Mouse (Mus musculus) frontal cortex, postnatal 10 days (tissue): ENCODE results near the gene Pcmt1.

ENCODE experiments used
- DNase-seq, 2 experiments: peaks; one replicate each; pipeline ENCODE4 v3.0.0; 2022; ENCODE audit warnings: low spot score in 2 of 2, mixed read lengths in 1 of 2

Gene Pcmt1

DNA sequence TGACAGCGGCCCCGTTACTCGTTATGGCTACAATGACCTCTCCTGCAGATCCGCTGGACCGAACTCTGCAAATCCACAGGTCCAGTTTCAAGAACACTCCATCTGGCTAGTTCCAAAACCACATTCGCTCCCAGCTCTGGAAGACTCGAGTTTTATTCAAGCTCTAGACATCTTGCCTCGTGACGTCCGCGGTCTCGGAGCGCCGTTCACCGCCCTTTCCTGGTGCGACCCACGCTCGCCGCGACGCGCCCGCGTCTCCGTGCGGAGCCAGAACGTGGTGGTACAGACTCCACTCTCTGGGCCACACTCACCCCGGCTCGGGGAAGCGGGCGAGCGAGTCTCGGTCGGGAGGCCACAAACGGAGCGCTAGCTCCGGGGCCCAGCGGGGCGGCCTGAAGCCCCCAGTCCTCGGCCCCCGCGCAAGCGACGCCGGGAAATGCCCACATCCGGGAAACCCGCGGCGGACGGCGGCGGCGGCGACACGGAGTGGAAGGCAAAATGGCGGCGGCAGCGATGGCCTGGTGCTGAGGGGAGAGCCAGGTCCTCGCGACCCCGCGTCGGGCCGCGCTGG lies at the start of gene Pcmt1, which contains the start of gene Lats1:
TSS of gene Pcmt1 (minus strand) at position 406 of the 571 bp plus-strand sequence.
TSS of gene Lats1 (plus strand) at position 484 of the 571 bp plus-strand sequence.
- DNase-seq = peak; percentile 64 to 86

DNA sequence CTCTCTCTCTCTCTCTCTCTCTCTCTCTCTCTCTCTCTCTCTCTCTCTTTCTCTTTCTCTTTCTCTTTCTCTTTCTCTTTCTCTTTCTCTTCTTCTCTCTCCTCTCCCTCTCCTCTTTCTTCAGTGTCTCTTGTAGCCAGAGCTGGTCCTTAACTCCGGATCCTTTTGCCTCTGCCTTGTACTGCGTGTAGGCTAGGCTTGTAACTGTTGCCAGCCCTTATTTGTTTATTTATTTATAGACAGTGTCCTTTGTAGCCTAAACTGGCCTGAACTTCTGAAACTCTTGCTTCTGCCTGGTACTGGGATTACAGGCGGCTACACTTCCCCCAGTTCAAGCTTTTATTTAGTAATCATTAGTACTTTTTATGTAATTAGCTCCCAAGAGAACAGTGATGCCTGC lies 46.1 kb upstream of the Pcmt1 start:
- no peak for DNase-seq

DNA sequence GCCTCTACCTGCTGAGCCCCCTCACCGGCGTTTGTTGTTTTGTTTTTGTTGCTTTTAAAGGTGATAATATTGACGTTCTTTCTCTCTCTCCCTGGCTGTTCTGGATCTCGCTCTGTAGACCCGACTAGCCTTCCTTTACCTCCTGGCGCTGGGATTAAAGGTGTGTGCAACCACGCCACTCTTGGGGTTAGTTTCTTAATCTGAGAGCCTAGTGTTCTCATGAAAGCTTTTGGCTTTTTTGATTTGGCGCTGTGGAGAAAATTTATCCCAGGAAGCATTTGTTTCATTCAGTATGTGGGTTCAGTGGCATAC lies 45.5 kb upstream of the Pcmt1 start:
- no peak for DNase-seq

DNA sequence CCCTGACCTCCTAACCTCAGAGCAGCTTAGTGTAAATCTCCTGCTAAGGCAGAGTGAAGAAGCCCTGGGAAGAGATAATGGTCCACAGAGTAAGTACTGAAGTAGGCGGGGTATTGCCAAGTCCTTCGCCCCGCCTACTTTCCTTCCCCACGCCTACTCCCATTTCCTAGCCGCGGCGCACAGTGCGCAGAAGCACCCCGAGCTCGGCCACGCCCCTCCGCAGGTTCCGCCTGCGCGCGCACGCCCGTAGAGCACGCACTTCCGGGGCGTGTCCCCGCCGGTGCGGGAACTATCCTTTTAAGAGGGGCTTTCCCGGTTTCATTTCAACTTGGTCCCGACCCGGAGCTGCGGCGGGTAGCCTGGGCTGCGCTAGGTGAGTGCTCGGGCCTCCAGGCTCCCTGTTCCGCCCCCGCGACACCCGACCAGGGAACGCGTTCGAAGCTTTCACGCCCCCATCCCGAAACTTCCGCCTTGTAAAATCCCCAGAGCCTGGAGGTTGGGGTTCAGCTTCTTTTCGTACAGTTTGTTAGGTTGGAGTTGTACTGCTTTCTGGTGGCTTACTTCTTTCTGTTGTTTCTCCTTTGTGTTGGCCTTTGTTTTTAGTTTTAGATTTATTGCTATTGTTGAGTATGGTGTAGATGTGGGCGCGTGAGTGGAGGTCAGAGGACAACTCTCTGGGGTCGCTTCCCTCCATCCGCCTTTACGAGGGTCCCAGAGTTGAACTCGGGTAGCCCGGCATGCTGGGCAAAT lies 45.0 kb upstream of the Pcmt1 start, which contains the start of gene Katna1:
TSS of gene Katna1 (plus strand) at position 250 of the 750 bp plus-strand sequence.
- DNase-seq = peak; percentile 82 to 90

DNA sequence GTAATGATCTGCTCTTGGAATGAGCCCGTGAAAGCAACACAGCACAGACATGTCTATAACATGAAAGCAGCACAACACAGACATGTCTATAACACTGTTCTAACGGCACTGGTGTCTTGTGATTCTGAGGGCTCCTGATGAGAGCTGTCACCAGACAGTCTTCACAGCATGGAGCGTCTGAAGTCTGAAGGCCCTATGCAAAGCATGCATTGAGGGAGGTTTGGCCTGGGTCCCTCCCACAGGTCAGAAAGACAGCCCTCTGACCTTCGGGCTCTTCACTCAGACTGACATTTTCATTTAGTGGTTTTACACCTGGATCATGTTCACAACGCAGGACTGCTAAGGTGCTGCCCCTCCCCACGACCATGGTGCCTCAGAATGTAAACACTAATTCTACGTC lies 34.1 kb upstream of the Pcmt1 start:
- no peak for DNase-seq

DNA sequence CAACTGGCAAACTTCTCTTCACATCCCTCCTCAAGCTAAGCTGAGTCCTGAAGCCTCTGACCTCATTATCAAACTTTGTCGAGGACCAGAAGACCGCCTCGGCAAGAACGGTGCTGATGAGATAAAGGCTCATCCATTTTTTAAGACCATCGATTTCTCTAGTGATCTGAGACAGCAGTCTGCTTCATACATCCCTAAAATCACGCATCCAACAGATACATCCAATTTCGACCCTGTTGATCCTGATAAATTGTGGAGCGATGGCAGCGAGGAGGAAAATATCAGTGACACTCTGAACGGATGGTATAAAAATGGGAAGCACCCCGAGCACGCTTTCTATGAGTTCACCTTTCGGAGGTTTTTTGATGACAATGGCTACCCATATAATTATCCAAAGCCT lies 31.6 kb upstream of the Pcmt1 start:
- no peak for DNase-seq

DNA sequence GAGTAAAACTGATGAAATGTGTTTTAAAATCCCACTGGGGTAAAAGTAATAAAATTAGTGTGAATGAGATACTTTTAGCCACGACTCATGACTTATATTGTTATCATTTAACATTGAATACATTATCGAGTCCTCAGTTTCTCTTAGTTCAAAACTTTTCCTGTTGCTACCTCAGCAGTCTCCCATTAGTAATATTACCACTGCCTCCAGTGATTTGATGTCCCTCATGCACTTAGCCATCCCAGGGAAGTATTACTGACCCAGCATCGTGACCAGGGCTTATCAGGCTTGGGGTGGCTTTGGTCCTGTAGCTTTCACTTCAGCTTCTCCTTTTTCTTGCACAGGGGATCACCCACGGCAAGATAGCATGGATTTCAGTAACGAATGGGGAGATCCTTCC lies 29.2 kb upstream of the Pcmt1 start:
- no peak for DNase-seq

DNA sequence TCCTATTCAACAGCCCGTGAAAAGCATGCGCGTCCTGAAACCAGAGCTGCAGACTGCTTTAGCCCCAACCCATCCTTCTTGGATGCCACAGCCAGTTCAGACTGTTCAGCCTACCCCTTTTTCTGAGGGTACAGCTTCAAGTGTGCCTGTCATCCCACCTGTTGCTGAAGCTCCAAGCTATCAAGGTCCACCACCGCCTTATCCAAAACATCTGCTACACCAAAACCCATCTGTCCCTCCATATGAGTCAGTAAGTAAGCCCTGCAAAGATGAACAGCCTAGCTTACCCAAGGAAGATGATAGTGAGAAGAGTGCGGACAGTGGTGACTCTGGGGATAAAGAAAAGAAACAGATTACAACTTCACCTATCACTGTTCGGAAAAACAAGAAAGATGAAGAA lies 21.6 kb upstream of the Pcmt1 start:
- DNase-seq = no peak

DNA sequence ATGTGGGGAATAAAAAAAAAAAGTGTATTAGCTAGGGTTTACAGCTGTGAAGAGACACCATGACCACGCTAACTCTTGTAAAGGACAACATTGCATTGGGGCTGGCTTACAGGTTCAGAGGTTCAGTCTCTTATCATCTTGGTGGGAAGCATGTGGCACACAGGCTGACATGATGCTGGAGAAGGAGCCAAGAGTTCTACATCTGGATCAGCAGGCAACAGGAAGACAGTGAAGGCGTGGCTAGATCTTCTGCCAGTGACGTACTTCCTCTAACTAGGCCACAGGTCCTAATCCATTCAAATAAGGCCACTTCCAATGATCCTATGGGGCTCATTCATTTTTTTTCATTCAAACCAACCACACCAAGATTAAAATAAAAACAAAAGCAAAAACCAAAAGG lies 19.2 kb upstream of the Pcmt1 start:
- DNase-seq = no peak

DNA sequence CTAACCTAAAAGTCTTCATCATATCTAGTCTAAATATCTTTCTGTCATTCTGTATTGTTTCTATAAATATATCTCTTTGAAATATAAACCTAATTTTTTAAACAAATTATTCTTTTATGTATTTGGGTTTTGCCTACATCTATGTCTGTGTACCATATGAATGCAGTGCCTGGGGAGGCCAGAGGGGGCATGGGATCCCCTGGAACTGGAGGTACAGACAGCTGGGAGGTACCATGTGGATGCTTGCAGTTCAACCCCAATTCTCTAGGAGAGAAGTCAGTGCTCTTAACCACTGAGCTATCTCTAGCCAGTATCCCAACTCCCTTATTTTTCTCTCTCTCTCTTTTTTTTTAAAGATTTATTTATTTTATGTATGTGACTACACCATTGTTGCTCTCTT lies 14.3 kb upstream of the Pcmt1 start:
- no peak for DNase-seq

DNA sequence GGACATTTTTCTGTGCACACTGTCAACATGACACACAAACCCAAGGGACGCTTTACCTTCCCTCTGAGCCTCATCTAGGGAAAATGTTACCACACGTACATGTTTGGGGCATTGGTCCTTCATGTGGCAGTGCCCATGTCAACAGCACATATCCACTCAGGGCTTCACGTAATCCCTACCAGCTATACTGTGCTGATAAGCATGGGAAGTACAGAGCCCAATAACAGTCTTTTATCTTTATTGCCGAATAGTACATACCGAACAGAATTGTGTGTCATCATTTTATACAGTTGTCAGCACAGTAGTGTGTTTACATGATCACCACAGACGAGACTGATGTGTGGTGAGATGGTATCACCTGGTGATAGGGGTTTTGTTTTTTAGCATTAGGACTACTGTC lies 6.0 kb upstream of the Pcmt1 start:
- no peak for DNase-seq

DNA sequence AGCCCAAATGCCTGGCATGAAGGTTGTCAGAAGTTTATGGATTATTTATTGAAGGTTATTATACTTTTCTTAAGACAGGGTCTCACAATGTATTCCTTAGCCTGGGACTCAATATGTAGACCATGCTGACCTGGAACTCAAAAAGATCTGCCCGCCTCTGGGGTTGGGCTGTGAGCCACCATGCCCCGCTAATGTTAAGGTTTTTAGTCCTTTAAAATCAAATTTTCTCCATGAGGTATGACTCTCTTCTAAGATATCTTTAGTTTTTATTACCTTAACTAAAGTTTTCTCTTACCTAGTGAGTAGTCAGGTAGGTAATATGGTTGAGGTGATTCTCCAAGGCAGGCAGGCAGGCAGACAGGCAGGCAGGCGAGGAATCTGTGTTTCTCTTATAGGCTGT lies 1.3 kb upstream of the Pcmt1 start:
- DNase-seq = no peak

DNA sequence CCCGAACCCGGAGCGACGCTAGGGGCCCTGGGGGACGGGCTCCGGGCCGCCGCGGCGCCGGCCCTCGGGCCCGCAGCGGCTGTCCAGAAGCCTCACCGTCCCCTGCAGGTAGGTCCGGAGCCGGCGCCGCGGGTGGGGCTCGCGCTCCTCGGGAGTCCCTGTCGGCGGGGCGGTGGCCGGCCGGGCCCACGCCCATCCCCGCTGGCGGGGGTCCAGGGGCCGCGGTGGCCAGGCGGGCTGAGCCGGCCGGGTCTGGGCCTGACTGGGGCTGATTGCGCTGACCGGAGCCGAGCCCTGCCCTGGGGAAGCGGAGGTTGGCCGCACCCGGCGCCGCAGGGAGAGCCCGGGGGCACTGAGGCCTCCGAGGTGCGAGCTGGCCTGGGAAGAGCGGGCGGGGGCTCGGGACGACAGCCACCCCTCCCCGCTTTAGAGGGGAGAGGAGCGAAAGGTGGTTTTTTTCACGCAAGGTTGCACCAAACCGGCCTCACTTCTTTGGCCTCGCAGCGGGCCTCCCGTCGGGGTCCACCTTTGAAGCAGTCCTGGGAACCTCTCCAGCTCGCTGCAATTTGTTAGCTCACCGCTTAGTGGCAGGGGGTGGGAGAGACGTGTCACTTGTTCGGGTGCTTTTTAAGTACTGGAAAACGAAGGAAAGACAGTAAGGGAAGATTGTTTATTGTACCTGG lies 548 bp upstream of the Pcmt1 start:
- DNase-seq = peak; percentile 57 to 64

DNA sequence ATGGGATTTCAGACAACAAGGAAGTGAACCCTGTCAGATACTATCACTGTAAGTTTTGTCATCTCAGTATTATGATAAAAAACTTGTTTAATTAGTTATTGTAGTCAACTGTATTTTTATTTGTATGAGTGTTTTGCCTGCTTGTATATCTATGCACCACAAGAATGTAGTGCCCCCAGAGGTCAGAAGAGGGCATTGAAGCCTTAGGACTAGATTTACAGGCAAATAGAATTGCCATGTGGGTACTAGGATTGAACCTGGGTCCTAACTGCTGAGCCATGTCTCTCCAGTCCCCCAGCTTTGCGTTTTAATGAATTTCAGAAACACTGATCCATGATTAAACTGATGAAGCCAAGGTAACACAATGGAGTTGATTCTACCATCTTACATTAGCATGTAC lies 7.3 kb downstream of the Pcmt1 start:
- no peak for DNase-seq

DNA sequence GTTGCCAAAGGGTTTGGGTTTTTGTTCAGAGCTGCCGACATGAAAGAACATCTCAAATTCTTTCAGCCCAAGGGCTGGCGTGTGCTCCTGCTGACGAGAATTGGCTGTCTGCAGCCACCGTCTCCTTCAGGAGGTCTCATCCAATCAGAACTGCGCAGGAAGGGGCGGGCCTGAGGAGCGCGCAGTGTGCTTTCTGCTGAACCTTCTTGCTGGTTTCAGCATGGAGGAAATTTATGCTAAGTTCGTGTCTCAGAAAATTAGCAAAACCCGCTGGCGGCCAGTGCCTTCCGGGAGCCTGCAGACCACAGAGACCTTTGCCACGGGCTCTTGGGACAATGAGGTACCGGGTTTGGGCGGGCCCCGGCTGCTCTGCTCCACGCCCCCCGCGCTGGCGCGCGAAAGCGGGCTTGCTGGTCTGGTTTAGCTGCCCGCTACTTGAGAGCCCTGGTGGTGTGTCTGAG lies 13.6 kb downstream of the Pcmt1 start, which contains the start of gene Nup43:
TSS of gene Nup43 (plus strand) at position 162 of the 461 bp plus-strand sequence.
- peak; percentile 83 to 89 for DNase-seq

DNA sequence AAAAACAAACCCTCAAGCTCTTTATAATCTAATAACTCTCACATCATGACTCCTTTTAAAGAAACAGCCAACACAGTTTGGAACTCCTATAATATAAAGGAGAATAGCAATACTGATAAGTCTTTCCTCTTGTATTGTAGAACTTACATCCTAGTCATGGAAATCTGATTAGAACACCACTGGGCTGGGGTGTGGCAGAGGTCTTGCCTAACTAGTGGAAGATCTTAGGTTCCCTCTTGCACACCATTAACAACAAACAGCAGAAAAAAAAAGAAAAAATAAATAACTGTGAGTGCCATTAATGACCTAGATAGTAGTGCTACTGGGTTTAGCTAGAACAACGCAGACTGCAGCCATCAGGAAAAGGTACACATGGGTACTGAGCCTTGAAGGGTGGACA lies 16.0 kb downstream of the Pcmt1 start:
- DNase-seq = no peak

DNA sequence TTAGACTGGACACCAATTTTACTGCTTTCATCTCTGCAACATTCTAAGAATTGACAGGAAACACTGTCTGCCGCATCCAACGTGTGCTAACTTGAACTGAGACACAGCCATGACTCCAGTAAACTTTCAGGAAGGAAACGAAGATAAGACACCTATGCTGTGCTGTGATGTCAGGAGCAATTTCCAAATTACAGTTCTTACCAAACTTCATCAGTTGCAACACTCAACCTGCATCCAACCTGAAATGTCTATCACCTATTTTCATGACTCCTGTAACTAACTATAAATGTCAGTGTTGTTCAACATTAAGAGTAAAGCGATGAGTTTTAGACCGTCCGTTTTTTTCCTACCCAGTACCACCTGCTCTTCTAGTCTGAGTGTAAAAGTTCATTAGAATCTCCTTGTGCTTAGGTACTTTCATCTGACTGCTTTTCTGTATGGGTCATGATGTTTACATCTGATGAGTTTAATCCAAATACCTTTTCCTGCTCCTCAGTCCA lies 16.9 kb downstream of the Pcmt1 start:
- DNase-seq = no peak

DNA sequence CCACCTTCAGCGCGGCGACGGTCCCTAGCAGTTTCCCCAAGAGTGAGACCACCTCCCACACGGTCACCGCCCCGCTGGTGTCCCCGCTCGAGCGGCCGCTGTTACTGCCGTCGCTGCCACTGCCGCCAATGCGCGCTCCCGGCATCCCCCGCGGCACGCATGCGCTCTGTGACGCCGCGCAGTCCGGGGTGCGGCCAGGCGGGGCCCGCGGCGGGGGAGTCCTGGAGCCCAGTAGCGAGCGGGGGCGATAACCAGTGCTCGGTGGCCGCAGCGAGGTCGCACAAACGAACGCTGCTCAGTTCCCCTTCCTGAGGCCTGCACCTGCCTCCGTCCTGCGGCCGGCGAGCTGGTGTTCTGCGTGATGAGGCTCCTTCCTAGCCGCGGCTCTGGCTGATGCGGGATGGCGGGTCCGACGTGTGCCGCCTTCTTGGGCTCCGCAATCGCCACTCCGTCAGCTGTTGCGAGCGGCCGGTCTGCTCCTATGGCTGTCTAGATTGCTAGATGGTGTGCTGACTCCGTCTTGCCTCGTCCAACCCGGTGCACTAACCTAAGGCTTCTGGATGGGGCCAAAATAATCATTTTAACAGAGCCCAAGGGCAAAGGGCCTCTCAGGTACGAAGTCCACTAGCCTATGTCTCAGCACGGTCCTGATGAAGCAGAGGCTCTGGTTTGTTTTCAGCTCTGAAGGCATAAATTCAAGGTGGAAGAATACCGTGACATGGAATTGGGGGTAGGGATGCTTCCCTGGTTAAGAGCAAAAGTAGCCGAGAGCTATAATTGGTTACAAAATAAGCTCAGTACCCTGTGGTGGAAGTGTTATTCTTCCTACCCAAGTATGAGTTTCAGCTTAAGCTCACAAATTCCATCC lies 17.5 kb downstream of the Pcmt1 start:
- peak; percentile 86 to 92 for DNase-seq

DNA sequence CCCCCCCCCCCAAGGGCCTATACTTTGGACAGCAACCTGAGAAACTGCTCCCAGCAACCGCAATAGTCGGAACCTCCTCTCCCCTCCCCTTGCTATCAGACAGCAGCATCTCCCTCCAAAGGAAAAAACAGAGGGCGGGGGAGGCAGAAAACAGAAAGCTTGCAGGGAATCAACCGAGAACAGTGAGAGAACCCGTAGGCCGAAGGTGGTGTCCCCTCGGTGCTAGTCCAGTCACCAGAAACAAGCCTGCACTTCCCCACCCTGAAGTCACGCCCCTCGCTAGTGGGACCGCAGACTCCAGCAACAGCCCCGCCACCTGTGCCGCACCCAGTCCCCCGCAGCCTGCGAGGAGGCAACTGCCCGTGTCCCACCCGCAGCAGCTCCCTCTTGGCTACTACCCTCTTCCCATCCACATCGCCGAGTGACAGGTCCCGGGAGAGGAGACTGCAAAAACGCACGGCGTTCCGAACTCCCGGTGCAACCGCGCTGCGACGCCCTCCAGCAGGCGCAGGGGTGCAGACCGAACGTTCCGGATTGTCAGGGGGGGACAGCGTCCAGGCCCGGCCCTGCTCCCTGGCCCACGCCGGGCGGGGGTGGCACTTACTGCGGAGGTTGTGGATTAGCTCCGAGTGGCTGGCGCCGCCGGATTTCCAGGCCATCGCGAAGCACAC lies 18.3 kb downstream of the Pcmt1 start:
- peak in 1 of 2 experiments; percentile 39 for DNase-seq

DNA sequence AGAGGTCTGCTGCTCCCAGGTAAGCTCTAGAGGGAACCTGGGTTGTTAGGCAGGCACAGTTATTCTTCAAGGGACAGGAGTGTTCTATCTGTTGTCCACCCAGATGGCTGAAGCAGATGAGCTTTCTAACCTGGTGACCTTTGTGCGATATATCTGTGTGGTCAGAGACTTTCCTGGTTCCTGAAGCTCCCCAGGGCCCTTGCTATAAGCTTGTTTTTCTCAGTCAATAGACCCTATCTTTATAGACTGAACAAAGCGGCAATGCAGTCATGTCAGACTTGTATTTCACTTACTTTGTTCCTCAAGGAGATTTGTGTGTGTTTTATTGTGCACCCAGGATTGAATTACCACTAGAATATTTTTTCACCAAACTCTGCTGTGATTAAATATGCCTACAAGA lies 29.9 kb downstream of the Pcmt1 start:
- DNase-seq = no peak

DNA sequence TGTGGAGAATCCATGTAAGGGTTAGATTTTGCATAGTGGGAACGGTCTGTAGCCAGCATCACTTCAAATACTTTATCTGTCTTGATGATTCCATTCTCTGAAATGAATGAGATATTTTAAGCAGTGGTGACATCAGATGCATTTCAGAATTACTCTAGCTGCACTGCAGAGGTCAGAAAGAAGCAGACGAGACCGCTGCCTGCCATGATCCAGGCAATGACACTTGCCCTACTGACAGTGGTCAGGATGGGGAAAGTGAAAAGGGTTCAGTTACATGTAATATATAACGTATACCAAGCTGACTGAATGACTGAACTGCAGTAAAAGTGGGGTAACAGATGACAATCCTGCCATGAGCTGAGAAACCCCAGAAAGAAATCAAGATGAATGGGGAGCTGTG lies 31.9 kb downstream of the Pcmt1 start:
- DNase-seq = no peak
